Mouse (Mus musculus) forebrain, embryonic 14.5 days (tissue): ENCODE measurements around the gene Smg5. TPM values are rescaled to one million over a fixed set of nuclear protein-coding genes. Genes with fewer than 3 reads are reported as not detected.

ENCODE experiments used
- ATAC-seq: fragments of 200-750 bp; cut with Nextera tagmentation; 2 replicates; pipeline ENCODE4 v1.8.0; 2017; ENCODE audit warnings: mild to moderate bottlenecking, moderate library complexity
- DNase-seq: peaks from one replicate; pipeline ENCODE4 v3.0.0-alpha.2; 2015; ENCODE audit warnings: low spot score
- H3K27ac ChIP-seq: fragments of 300-500 bp; sonication (generic); 2 replicates; pipeline ENCODE4 v1.5.1; 2014; ENCODE audit warnings: low read depth, mild to moderate bottlenecking, control low read depth, low read length, moderate library complexity
- H3K27me3 ChIP-seq: fragments of 300-500 bp; sonication (generic); replicated peaks from 2 replicates; pipeline ENCODE4 v1.6.1; 2014; ENCODE audit warnings: low read length, control low read depth, mixed read lengths; ENCODE audit not compliant: control insufficient read depth, insufficient read depth
- H3K36me3 ChIP-seq: fragments of 300-500 bp; sonication (generic); 2 replicates; pipeline ENCODE4 v1.6.1; 2014; ENCODE audit warnings: low read length, control low read depth; ENCODE audit not compliant: control insufficient read depth, insufficient read depth
- H3K4me1 ChIP-seq: fragments of 300-500 bp; sonication (generic); 2 replicates; pipeline ENCODE4 v1.6.1; 2014; ENCODE audit warnings: antibody characterized with exemption, low read length, control low read depth; ENCODE audit not compliant: control insufficient read depth, insufficient read depth
- H3K4me2 ChIP-seq: fragments of 300-500 bp; sonication (generic); 2 replicates; pipeline ENCODE4 v1.6.1; 2014; ENCODE audit warnings: mild to moderate bottlenecking, control low read depth, low read length
- H3K4me3 ChIP-seq: fragments of 300-500 bp; sonication (generic); 2 replicates; pipeline ENCODE4 v1.5.1; 2014; ENCODE audit warnings: low read depth, low read length, control low read depth
- H3K9ac ChIP-seq: fragments of 300-500 bp; sonication (generic); 2 replicates; pipeline ENCODE4 v1.6.1; 2014; ENCODE audit warnings: mild to moderate bottlenecking, low read length, control low read depth, moderate library complexity
- H3K9me3 ChIP-seq: fragments of 300-500 bp; sonication (generic); replicated peaks from 2 replicates; pipeline ENCODE4 v1.6.1; 2016; ENCODE audit warnings: low read length, control low read depth, mixed read lengths; ENCODE audit not compliant: control insufficient read depth
- WGBS: fragments of 180-500 bp; shearing (Covaris S2); extraction: QIAGEN DNeasy Blood & Tissue Kit; methylation state at CpG from one replicate; pipeline ENCODE4 v1.1.7; 2014; 5-methylcytosine and 5-hydroxymethylcytosine counted together
- polyA plus RNA-seq: library from polyadenylated mRNA; unstranded; fragments of >200 nt; fragmentation: Nextera tagmentation; extraction: Ambion mirVana; gene quantifications from 2 replicates; pipeline ENCODE4 v1.2.1, GENCODE M21; 2014

Smg5 gene
- polyA plus RNA-seq, 1 experiment from 2014 or later = 36.0 TPM

- no peaks in the 10 kb centered on the region for H3K27me3 ChIP-seq
- H3K4me2 ChIP-seq = no peak overlapping the region
- no peaks in the 10 kb centered on the region for H3K9me3 ChIP-seq
- H3K36me3 ChIP-seq = peaks cover 22% of the 10 kb centered on the region
- no peak for ATAC-seq
- H3K4me1 ChIP-seq = peaks cover 10% of the 10 kb centered on the region; the same call in 1 of the 2 replicates
- WGBS = 98% methylated on average over 7 of the region's 7 CpGs
- no peak overlapping the region for H3K4me3 ChIP-seq
- no peak overlapping the region for H3K9ac ChIP-seq
- no peak overlapping the region for H3K27ac ChIP-seq
- DNase-seq = no peak
These were observed 2.3 kb downstream of the Smg5 start for GRCm38 (mm10) chr3:88338316-88338715.

DNA sequence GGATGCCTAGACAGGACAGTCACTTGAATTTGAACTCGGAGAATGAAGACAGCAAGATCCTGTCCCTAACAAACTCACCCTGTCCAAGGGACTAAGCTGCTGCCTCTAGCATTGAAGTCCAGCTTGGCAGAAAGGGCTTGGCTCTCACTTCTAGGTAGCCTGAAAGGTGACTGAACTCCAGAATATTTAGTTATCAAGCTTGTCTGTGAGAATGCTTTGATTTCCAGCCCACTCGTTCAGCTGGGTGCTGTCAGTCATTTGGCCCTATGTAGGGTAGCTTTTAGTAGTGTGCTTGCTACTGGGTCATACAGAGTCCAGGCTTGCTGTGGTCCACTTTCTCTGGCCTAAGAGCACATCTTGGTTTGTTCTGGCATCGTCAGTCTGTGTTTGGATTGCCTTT, 2.9 kb downstream of the Smg5 start:
- Histone ChIP-seq H3K9ac (no peak overlapping the region), H3K4me2 (no peak overlapping the region), H3K4me3 (no peak overlapping the region), H3K4me1 (peaks cover 10% of the 10 kb centered on the region; the same call in 1 of the 2 replicates), H3K27me3 (no peaks in the 10 kb centered on the region), H3K9me3 (no peaks in the 10 kb centered on the region), H3K36me3 (peaks cover 29% of the 10 kb centered on the region), H3K27ac (no peak overlapping the region)
- DNase-seq (no peak), ATAC-seq (no peak)
- 81% methylated on average over 3 of the region's 3 CpGs for WGBS

GRCm38 (mm10) chr3:88350732-88351131, 14.7 kb downstream of the Smg5 start:
- H3K4me1 ChIP-seq = no peaks in the 10 kb centered on the region
- WGBS = 93% methylated on average over 13 of the region's 13 CpGs
- no peak overlapping the region for H3K4me2 ChIP-seq
- H3K4me3 ChIP-seq = no peak overlapping the region
- no peaks in the 10 kb centered on the region for H3K9me3 ChIP-seq
- no peak for DNase-seq
- H3K27ac ChIP-seq = no peak overlapping the region
- peaks cover 99% of the 10 kb centered on the region for H3K36me3 ChIP-seq
- no peaks in the 10 kb centered on the region for H3K27me3 ChIP-seq
- no peak for ATAC-seq
- H3K9ac ChIP-seq = no peak overlapping the region

GRCm38 (mm10) chr3:88352907-88353306, 16.8 kb downstream of the Smg5 start:
- Histone ChIP-seq H3K27me3 (no peaks in the 10 kb centered on the region), H3K4me2 (no peak overlapping the region), H3K9ac (no peak overlapping the region), H3K4me3 (no peak overlapping the region), H3K9me3 (no peaks in the 10 kb centered on the region), H3K36me3 (peaks cover 99% of the 10 kb centered on the region), H3K27ac (no peak overlapping the region), H3K4me1 (no peaks in the 10 kb centered on the region)
- DNase-seq (no peak), ATAC-seq (no peak)
- WGBS = 98% methylated on average over 9 of the region's 9 CpGs

DNA sequence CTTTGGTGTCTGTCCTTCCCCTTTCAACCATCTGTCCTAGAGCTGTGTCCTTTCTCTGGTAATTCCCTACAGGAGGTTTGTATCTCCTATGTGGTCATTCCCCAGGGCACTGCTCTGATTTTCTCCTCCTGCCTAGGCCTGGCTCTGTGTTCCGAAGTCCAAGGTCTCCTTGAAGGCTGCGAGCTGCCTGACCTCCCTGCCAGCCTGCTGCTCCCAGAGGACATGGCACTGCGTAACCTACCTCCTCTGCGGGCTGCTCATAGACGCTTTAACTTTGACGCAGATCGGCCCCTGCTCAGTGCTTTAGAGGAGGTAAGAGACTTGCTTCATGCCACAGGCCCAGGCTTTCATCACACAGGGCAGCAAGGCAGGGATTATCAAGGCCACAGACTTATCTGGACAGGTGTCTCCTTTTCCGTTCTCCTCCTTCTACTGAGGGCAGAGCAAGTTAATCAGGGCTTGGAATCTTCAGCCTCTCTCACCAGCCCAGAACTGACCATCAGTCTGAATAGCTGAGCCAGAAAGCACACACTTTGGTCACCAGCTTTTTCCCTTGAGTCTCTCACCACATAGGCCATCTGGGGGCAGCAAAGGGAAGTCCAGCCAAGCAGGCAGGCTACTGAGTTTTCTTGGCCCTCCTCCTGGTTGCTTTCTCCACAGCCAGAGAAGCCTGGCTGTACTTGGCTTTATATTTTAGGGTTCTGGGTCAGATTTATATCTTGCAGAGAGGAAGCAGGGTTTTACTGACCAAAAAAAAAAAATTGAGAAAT, 18.5 kb downstream of the Smg5 start:
- Histone ChIP-seq H3K9me3 (no peaks in the 10 kb centered on the region), H3K9ac (no peak overlapping the region), H3K36me3 (peaks cover 99% of the 10 kb centered on the region), H3K4me2 (no peak overlapping the region), H3K4me1 (no peaks in the 10 kb centered on the region), H3K27me3 (no peaks in the 10 kb centered on the region), H3K4me3 (no peak overlapping the region), H3K27ac (no peak overlapping the region)
- WGBS = 98% methylated on average over 8 of the region's 8 CpGs
- no peak for ATAC-seq
- DNase-seq = no peak

DNA sequence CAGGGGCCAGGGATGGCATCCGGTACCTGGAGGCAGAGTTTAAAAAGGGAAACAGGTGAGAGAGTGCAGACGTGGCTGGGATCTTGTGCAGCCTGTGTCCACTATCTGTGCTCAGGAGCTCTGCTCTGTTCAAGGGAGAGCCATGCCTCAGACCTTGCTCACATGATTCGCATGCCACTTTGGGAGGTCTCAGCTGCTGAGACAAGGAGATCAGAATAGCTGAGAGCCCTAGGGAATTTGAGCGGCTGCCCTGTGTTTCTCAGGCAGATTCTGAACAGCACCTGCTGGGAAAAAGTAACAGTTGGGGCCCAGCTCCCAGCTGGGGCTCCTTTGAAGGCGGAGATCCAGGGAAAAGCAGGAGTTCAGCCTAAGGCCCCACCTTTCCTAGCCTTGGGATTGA, 23.5 kb downstream of the Smg5 start:
- Histone ChIP-seq H3K27ac (no peak overlapping the region), H3K4me2 (no peak overlapping the region), H3K4me3 (no peak overlapping the region), H3K27me3 (no peaks in the 10 kb centered on the region), H3K9ac (no peak overlapping the region), H3K36me3 (peaks cover 87% of the 10 kb centered on the region), H3K9me3 (no peaks in the 10 kb centered on the region), H3K4me1 (no peaks in the 10 kb centered on the region)
- DNase-seq (no peak), ATAC-seq (no peak)
- 81% methylated on average over 5 of the region's 5 CpGs for WGBS

- Histone ChIP-seq H3K9me3 (no peaks in the 10 kb centered on the region), H3K4me2 (no peak overlapping the region), H3K9ac (no peak overlapping the region), H3K27ac (no peak overlapping the region), H3K36me3 (peaks cover 83% of the 10 kb centered on the region), H3K4me1 (no peaks in the 10 kb centered on the region), H3K4me3 (no peak overlapping the region), H3K27me3 (no peaks in the 10 kb centered on the region)
- 73% methylated on average over 3 of the region's 3 CpGs for WGBS
- ATAC-seq (no peak), DNase-seq (no peak)
These were observed 23.9 kb downstream of the Smg5 start for GRCm38 (mm10) chr3:88359989-88360388.

DNA sequence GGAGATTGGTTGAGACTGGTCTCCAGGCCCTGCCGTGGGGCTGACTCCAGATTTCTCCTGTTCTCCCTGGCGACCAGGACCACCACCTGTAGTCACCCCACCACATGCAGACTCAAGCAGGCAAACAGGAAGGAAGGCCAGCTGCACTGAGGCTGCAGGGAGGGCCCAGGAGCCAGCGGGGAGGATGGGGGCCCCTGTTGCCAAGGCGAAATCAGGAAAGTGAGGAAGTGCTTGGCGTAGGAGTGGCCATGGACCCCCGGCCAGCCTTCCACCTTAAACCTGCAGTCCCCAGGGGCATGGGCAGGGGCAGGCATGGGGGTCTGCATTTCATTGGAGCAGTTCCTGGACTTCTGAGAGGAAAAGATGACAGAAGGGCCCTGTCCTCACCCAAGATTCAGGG, 25.0 kb downstream of the Smg5 start:
- WGBS = 88% methylated on average over 6 of the region's 6 CpGs
- Histone ChIP-seq H3K9me3 (no peaks in the 10 kb centered on the region), H3K9ac (no peak overlapping the region), H3K4me3 (no peak overlapping the region), H3K27me3 (0 out of 2 replicates have a peak, but pooled peaks cover 6% of the 10 kb centered on the region), H3K4me2 (no peak overlapping the region), H3K36me3 (peaks cover 72% of the 10 kb centered on the region), H3K4me1 (no peaks in the 10 kb centered on the region), H3K27ac (no peak overlapping the region)
- DNase-seq (no peak), ATAC-seq (no peak)

- Histone ChIP-seq H3K4me2 (no peak overlapping the region), H3K27me3 (0 out of 2 replicates have a peak, but pooled peaks cover 6% of the 10 kb centered on the region), H3K9me3 (no peaks in the 10 kb centered on the region), H3K9ac (no peak overlapping the region), H3K4me1 (no peaks in the 10 kb centered on the region), H3K4me3 (no peak overlapping the region), H3K27ac (no peak overlapping the region), H3K36me3 (peaks cover 65% of the 10 kb centered on the region)
- ATAC-seq (no peak), DNase-seq (no peak)
- 84% methylated on average over 2 of the region's 2 CpGs for WGBS
These were observed 25.7 kb downstream of the Smg5 start for GRCm38 (mm10) chr3:88361612-88362313.
